Mouse (Mus musculus): ENCODE measurements around the gene Vstm5.
"Not testable (repeated sequence)": the region's sequence is repeated elsewhere in the genome, so short reads cannot be mapped to it uniquely, and the experiment has no call there.

Vstm5 gene

GRCm38 (mm10) chr9:15239042-15239925 is at the start of gene Vstm5:
TSS of gene Vstm5 (plus strand) at chr9:15239045.
- DNase-seq (ENCODE audit: low spot score), result no peak

GRCm38 (mm10) chr9:15194806-15195205 is 44.0 kb upstream of the Vstm5 start:
- not testable (repeated sequence) for DNase-seq (ENCODE audit: low spot score)

GRCm38 (mm10) chr9:15206631-15207030 is 32.2 kb upstream of the Vstm5 start:
- no peak for DNase-seq (ENCODE audit: low spot score)

GRCm38 (mm10) chr9:15209320-15209719 is 29.5 kb upstream of the Vstm5 start:
- no peak for DNase-seq (ENCODE audit: low spot score)

- DNase-seq (ENCODE audit: low spot score), result peak; percentile 31
These were observed 27.0 kb upstream of the Vstm5 start for GRCm38 (mm10) chr9:15211876-15212275.

DNA sequence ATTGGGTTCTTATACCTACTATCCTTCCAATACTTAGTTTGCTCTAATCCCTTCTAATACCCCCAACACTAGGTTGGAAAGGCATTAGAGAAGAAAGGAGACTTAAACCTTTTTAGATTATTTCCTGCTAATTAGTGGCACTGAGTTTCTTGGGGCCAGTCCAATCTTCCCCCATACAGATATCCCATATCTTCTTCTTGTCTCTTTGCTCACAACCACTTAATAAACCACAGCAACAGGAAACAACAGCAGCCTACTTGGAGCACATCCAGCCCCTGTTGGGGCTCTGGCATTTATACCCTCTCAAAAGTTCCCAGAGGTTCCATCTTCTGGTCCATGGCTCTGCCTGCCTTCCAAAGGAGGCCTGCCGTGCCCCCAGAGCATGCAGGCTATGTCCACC is 25.1 kb upstream of the Vstm5 start:
- no peak for DNase-seq (ENCODE audit: low spot score)

- DNase-seq (ENCODE audit: low spot score), result no peak
These were observed 13.9 kb upstream of the Vstm5 start for GRCm38 (mm10) chr9:15224912-15225311.

DNA sequence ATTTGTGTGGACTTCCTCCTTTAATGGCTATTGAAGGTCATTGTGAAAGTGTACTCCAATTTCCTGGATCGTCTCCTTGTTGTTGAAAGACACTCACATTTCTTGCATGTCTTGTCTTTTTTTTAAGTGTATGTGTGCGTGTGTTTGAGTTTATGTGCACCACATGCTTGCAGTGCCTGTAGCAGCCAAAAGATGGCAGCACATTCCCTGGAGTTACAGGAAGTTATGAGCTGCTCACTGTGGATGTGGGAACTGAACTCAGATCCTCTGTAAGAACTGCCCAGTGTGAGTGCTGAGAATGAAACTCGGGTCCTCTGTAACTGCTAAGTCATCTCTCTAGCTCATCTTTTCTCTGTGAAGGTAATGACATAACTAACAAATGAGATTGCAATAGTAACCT is 6.4 kb upstream of the Vstm5 start:
- DNase-seq (ENCODE audit: low spot score), result no peak

DNA sequence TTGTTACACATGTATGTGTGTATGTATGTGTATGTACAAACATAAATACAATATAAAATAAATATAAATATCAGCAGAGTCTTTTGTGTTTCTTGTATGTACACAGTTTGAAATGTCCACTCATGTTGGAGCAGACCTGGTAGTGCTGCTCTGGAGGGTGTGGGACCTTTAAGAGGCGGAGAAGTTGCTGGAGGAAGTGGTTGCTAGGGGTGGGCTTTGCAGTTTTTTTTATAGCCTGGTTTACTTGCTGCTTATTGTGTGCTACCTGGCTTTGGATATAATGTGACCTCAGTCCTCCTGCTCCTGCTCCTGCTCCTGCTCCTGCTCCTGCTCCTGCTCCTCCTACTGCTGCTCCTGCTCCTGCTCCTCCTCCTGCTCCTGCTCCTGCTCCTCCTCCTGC is 5.2 kb upstream of the Vstm5 start:
- DNase-seq (ENCODE audit: low spot score), result no peak

DNA sequence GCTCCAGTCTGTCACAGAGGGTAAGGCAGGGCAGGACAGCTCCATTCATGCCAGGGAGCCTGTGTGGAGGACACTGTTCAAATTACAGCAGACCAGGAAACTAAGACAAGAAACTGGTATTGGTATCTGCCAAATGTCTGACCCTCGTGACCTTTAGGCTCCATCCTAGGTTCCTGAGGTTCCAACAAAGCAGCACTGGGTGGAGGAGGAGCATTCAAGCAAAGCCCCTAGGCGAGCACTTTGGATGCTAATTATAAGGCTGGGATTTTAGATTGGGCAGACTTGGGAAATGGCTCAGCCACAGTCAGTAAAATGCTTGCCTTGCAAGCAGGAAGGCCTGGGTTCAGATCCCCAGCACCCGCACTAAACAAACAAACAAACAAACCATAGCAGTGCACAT is 2.9 kb upstream of the Vstm5 start:
- DNase-seq (ENCODE audit: low spot score), result no peak

DNA sequence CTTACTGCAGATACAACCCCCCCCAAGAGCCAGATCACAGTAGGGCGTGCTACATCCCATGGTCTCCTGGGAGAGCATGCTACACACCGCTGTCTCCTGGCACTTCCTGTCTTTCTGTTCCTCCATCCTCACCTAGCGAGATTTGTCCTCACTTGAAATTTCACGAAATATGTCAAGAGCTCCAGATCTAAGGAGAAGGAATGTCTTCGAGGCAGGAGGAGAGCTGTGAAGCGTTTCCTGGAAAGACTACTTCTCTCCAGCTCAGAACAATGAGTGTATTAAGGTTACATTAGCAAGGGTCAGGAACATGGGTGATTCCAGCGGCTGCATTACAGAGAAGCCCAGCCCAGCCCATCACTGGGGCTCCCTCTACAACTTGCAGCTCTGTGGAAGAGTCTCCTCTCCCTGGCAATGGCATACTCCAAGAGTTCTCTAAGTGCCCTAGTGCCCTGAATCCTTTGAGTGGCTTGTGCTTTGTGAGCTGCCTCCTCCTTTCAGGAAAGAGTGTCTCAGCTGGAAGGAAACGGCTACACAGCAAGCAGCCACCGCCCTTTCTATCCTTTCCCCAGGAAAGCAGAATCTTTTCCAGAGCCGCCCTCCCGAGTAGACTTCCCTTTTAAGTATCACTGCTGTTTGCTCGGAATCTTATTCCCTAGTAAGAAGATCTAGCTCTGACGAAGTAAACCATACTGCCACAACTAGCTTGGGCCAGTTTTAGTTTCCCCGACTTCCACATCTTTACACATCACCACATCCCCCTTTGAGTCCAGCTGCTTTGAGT is 1.1 kb upstream of the Vstm5 start:
- no peak for DNase-seq (ENCODE audit: low spot score)

DNA sequence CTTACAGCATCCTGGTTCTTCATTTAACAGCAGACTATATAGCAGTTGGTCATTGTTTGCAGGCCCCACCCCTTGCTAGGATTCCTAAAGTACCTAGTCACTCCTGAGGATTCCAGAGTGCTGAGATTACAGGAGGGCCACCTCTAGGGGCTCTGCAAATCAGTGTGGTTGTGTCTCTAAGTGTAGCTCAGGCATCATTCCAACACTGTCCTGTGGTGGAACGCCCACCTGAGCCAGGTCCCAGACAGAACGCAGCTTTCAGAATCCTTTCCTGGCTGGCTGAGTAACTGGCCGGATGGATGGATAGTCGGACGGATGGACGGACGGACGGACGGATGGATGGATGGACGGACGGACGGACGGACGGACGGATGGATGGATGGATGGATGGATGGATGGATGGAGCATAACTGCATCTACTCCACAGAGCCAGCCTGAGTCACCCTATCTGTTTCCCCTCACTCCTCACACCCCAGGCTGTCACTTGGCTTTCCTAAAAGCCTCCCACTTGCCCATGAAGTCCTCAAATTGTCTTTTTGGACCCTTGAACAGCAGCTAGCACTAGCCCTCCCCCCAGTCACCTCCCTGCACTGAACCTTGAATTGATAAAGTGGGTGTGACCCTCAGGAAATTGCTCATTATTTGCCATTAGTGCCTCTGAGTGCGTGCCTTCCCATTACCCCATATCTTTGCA is 401 bp upstream of the Vstm5 start:
- DNase-seq (ENCODE audit: low spot score), result no peak

- no peak for DNase-seq (ENCODE audit: low spot score)
These were observed 1.2 kb downstream of the Vstm5 start for GRCm38 (mm10) chr9:15240006-15240405.

DNA sequence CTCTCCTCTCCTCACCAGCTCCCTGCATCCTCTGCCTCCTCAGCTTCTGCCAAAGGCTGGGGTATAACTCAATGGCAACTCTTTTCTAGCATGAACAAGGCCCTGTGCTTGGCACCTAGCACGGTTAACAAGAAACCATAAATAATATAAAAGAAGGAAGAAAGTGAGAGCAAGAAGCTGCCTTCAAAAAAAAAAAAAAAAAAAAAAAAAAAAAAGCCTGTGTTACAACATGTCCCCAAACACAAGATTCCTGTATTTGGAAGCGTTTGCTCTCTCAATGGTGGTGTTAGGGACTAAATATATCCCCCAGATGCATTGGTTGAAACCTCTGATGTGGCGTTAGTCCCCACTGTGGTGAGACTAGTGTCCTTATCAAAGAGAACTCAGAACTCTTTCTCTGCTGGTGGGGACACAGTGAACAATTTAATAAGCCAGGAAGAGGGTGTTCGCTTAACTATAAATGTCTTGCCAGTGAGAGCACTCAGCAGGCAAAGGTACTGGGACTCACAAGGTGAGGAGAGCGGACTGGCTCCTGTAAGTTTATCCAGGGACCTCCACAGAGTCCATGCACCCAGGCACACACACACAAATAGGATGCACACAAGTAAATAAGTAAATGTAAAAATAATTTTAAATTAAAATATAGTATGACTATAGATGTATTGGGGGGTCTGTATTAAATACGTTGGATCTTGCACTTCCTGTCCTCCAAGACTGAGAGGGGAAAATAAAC is 2.2 kb downstream of the Vstm5 start:
- DNase-seq (ENCODE audit: low spot score), result no peak

DNA sequence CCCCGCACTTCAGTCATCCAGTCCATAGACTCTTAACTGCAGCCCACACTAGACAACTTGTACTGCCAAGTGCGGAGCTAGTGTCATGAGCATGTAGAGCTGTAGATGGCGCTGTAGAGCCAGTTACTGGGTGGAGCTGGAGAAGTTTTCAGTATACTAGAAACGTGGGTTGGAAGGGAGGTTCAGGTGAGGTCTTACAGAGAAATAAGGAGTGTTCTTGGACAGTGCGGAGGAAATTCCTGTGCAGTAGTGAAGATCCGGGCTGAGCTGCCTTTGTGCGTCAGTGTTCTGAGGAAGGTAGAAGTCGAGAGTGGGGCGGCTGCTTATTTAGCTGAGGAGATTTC is 2.7 kb downstream of the Vstm5 start:
- DNase-seq (ENCODE audit: low spot score), result peak; percentile 16

DNA sequence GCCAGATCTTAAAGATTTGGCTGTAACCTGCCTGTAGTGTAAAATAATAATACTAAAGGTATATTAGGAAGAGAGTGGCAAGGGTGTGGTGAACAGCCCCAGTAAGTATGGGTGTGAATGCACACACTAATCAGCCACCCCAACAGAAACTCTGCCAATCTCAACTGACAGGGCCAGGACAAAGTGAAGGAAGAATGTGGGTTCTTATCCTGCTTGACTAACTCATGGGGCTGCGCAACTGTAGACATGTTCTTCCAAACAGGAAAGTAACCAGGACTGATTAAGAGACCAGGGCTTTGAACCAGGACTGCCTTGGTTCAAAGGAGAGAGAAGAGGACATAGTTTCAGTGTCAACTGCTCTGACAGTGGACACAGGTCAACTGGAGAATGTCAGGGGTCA is 3.3 kb downstream of the Vstm5 start:
- no peak for DNase-seq (ENCODE audit: low spot score)

- no peak for DNase-seq (ENCODE audit: low spot score)
These were observed 6.7 kb downstream of the Vstm5 start for GRCm38 (mm10) chr9:15245319-15246075.

DNA sequence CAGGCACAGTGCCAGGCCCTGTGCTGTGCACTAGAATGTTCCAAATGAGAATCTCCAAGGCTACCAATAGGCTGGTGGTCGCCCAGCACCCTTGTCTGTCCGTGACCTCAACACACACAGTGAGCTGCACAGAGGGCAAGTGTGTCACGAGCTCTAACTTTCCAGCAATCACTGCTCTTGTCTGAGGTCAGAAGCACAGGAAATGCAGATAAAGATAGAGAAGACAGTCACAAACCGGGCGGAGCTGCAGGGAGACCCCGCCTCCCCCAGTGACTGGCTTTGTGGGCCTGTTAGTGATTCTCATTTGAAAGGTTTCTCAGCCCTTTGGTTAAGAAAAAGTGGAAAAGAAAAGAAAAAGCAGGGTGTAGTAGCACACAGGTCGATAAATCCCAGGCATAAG is 11.5 kb downstream of the Vstm5 start:
- DNase-seq (ENCODE audit: low spot score), result no peak

DNA sequence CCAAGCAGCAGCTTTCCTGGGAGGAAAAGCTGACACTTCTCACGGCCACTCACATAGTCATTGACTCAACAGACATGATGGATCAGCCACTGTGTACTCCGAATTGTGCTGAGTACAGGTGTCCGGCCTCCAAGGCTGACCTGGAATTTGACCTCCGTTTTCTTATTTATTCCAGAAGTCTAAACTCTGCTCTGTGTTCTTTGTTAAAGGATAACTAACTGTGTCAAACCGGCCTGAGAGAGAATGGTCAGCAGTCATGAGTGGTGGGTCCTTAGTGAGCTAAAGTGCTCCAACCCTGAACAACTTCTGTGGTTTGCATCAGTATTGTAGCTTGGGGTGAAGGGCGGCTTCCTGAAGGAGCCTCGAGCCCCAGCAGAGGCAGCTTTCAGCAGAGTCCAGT is 13.4 kb downstream of the Vstm5 start:
- DNase-seq (ENCODE audit: low spot score), result no peak

- DNase-seq (ENCODE audit: low spot score), result no peak
These were observed 15.7 kb downstream of the Vstm5 start for GRCm38 (mm10) chr9:15254501-15254900.

- DNase-seq (ENCODE audit: low spot score), result no peak
These were observed 17.4 kb downstream of the Vstm5 start for GRCm38 (mm10) chr9:15256214-15256613.

Measured in adipocyte (in vitro differentiated cells).